Mouse (Mus musculus) central nervous system, embryonic 11.5 days (tissue): Measurements from ENCODE around the gene Ccdc126. TPM values are rescaled to one million over a fixed set of nuclear protein-coding genes. Genes with fewer than 3 reads are reported as not detected.

Source experiments
- polyA plus RNA-seq: library from polyadenylated mRNA; depleted of rRNA; stranded (reverse); fragments of >200 nt; gene quantifications from 2 replicates; pipeline ENCODE4 v1.2.3, GENCODE M21; 2012; rRNA removed

Gene Ccdc126
- 2.7 and 4.1 TPM in 2 replicates for polyA plus RNA-seq

GRCm38 (mm10) chr6:49318966-49319594, at the start of gene Ccdc126:
TSS of gene Ccdc126 (plus strand) at chr6:49319274.

GRCm38 (mm10) chr6:49367159-49368054, 48.3 kb downstream of the Ccdc126 start, which contains the start of gene Fam221a:
TSS of gene Fam221a (plus strand) at chr6:49367739.

Other genes with a start within 250 kb of the Ccdc126 start
- gene Malsu1, start 245.5 kb upstream of the Ccdc126 start, polyA plus RNA-seq: 30.8 and 33.8 TPM in 2 replicates
- 56.0 and 61.3 TPM in 2 replicates for gene Igf2bp3, start 104.3 kb upstream of the Ccdc126 start, polyA plus RNA-seq
- gene Tra2a, start 55.2 kb upstream of the Ccdc126 start, polyA plus RNA-seq: 266 and 284 TPM in 2 replicates
- 7.7 and 8.9 TPM in 2 replicates for gene Fam221a, start 48.5 kb downstream of the Ccdc126 start, polyA plus RNA-seq
- 0.09 and 0.13 TPM in 2 replicates for gene Stk31, start 76.3 kb downstream of the Ccdc126 start, polyA plus RNA-seq